Mouse (Mus musculus) ovary, postnatal 10 days (tissue): ENCODE results near the gene Areg.

ENCODE experiments used
- DNase-seq: peaks from one replicate; pipeline ENCODE4 v3.0.0; 2022; ENCODE audit warnings: low spot score

Areg gene

DNA sequence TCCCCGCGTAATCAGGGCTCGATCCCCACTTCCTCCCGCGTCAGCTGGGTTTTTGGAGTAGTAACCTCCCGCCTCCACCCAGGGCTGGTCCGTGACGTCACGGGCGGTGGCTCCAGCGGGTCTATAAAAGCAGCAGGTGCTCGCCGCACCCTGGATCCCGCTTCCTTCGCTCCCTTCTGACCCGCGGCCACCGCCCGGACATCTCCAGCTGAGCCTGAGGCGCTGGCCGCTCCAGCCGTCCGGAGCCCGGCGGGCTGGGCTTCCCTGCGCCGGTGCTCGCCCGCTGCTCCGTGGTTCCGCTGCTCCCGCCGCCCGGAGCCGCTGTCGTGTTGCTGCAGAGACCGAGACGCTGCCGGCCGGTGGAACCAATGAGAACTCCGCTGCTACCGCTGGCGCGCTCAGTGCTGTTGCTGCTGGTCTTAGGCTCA is at the start of gene Areg:
Areg (plus strand) TSS at position 154 of the 428 bp plus-strand sequence.
- DNase-seq, result peak; percentile 11

GRCm38 (mm10) chr5:91090301-91090700 is 49.1 kb upstream of the Areg start:
- DNase-seq, result no peak

- no peak for DNase-seq
These were observed 41.3 kb upstream of the Areg start for GRCm38 (mm10) chr5:91097911-91098614.

DNA sequence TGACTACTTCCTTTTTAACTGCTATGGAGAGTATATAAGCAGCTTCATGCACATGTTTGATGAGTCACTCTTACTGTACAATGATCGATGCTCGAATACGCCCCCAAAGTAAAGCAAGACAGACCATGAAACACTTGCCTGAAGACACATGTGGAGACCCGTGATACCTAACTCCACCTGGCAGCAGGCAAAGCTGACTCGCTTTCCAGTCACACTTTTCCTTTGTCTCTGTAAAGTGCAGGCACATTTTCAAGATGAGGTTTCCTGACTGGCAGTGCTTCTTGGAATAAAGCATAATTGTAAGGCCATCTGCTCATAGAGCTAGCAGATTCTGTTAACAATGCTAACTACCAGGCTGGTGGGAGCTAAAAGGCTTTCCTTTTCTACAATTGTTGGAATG is 37.7 kb upstream of the Areg start:
- DNase-seq, result no peak

GRCm38 (mm10) chr5:91103943-91104665 is 35.3 kb upstream of the Areg start:
- no peak for DNase-seq

DNA sequence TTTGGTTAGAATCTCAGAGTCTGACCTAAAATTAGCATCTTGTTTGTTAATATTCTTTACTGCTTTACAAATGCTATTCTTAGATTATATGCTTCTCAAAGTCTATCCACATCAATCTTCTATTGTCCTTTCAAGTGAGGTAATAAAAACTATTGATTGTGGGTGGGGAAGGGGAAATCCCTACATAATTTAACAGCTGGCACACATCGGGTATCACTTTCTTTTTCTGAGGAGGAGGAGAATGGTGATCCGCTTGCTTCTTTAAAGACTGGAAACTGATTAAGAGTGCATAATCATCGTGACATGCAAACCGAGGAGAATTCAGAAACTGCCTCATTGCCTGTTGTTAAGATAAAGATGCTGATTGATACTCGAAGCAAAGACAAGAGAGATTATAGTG is 33.2 kb upstream of the Areg start:
- no peak for DNase-seq

DNA sequence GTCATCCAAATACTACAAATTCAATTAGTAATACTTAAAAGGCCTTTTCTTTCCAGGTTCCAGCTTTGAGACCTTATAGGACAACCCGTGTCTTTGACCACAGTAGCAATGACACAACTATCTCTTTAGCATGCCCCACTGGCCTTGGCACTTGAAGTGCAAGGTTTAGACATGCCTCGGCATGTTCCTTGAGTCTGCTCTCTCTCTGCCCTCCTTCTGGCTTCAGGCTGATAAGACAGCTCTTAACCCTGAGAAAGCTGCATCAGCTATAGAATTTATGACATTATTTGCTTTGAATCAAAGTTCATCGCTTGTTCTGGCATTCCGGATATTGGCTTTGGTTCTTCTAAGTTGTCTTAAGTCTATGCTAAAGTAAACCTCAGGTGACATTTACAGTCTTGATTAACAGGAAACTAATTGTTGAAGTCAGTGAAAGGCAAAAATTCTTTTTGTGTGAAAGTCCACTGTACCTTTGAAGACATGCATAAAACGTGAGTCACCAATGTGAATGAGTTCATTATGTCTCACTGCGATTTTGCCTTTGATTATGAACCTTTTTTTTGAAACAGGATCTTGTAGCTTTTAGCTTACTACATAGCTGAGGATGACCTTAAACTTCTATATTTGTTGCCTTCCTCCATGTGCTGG is 29.3 kb upstream of the Areg start:
- DNase-seq, result no peak

- DNase-seq, result no peak
These were observed 28.4 kb upstream of the Areg start for GRCm38 (mm10) chr5:91111019-91111418.

DNA sequence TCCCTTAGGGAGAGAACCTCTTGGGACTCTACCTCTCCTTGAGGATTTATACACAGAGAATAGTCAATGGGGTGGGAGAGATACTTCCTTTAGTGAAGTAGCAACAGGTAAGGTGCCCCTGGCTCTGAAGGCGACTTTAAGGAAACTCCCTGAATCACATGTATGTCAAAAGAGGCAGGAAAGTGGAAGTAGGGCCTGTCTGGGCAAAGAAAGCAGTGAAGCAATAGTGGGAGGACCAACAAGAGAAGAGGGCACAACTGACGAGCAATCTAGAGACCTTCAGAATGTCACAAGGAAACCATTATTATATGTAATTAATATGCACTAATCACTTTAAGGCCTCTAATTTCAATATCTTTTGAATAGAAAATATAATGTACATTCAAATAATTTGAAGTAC is 25.4 kb upstream of the Areg start:
- no peak for DNase-seq

- DNase-seq, result no peak
These were observed 24.8 kb upstream of the Areg start for GRCm38 (mm10) chr5:91114574-91114973.

DNA sequence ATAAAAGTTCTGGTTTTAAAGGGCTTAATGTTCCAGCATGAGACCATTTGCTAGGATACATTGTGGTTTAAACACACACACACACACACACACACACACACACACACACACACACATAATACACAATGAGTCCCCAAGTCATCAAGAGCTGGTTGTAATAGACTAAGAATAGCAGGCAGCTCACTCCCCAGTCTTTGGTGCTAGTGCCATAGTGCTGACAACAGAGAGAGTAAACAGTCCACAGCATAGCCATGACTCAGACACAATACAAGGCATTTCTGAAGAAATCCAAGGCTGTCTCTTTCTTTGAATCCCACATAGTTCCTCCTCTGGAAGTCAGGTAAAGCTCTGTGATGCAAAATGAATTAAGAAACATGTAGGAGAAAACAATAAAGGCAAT is 20.8 kb upstream of the Areg start:
- DNase-seq, result no peak

DNA sequence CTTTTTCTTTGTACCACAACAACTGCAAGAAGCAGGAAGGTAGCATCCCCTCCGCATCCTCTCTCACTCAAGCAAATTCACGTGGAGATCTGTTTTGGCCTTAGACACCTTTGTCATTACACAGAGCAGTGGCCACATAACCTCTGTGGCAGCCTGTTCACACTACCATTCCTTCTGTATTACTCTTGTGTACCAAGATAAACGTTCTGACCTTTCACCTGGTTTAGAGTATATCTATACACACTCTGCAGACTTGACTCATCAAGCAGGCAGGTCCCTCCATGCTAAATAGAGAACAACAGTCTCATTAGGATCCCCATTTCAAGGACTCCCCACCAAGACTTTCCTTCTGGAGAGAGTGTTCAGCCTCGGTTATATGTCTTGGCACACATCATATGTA is 16.0 kb upstream of the Areg start:
- no peak for DNase-seq

DNA sequence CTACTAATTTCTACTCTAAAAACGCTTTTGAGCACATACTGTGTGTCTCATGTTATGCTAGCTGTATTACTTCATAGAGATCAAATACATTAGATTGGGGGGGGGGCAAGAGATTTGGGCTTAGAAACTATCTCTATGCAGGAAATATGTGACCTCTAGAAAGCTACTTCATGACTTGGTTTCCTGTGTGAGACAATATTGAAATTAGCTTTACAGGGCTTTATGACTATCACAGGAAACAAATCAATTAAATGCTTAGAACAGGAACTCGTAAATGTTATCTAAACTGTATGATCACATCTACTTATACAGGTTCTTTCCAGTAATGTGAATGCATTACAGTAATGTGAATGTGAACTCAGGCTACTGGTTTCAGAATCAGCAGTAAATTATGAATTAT is 15.3 kb upstream of the Areg start:
- DNase-seq, result no peak

GRCm38 (mm10) chr5:91126623-91127022 is 12.8 kb upstream of the Areg start:
- DNase-seq, result no peak

DNA sequence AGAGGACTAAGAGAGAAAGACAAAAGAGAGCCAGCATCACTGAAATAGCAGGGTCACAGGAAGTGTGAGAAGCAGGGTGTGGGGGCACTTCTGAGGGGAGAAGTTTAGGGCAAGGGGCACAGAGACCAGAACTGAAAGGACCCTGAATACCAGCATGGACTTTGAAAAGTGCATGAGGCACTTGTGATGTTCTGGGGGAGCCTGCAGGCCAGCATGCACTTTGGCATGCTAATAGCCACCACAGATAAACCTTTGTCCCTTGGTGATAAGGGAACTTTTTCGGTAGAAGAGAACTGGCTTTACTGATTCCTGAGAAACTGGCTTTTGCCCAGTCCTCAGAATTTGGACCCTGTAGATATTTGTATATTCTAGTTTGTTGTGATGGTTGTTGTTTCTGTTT is 4.4 kb upstream of the Areg start:
- DNase-seq, result no peak

GRCm38 (mm10) chr5:91138970-91139369 is 429 bp upstream of the Areg start:
- no peak for DNase-seq

DNA sequence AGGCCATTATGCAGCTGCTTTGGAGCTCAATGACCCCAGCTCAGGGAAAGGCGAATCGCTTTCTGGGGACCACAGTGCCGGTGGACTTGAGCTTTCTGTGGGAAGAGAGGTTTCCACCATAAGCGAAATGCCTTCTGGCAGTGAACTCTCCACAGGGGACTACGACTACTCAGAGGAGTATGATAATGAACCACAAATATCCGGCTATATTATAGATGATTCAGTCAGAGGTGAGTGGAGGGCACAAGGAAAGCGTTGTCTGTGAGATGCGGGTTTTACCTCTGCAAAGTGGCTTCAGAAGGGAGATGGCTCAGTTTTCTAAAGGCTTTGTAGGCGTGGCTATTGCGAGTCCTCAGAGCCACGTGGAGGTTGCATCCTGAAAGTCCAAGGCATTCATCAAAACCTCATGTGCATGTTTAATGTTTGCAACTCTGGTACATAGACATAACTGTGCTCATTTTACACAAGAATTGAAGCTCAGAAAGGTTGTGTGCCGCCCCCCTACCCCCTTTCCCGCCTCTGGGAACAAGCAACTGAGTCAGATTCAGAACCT is 1.6 kb downstream of the Areg start:
- no peak for DNase-seq

DNA sequence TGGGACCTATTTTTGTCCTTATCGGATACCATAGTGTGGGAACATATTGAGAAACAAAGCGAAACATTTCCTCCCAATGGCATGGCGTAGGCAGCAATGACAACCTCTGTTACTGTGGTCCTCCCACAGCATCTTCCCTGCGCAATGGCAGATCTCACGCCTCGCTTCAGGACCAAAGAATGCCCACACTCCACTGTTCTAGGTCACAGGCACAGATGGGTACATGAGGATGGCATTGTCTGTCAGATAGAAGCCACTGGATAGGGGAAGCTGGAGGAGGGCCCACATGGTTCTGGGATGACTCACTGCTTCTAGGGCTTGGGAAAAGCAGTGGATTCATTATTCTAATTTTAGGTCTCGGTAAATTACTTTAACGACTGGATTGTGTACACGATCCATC is 5.6 kb downstream of the Areg start:
- no peak for DNase-seq

- no peak for DNase-seq
These were observed 7.6 kb downstream of the Areg start for GRCm38 (mm10) chr5:91147001-91147400.

GRCm38 (mm10) chr5:91148054-91148453 is 8.7 kb downstream of the Areg start:
- DNase-seq, result no peak

DNA sequence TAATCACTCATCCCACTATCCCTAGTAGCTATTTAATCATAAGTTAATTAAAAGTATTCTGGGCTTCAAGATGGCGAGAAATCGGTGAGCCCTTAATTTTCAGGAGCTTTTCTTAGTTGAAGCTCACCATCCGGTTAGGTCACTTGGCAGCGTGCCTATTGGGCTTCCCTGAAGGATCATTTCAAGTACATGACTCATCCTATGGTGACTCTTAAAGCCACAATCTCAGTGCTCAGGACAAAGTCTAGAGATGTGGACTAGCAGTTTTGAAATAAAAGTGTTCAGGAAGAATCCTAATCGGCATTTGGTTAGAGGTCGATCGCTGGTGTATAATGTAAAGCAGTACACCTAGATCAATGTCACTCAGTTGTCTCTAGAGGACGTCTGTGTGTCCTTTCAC is 17.3 kb downstream of the Areg start:
- DNase-seq, result no peak

- DNase-seq, result no peak
These were observed 17.8 kb downstream of the Areg start for GRCm38 (mm10) chr5:91157169-91157568.

DNA sequence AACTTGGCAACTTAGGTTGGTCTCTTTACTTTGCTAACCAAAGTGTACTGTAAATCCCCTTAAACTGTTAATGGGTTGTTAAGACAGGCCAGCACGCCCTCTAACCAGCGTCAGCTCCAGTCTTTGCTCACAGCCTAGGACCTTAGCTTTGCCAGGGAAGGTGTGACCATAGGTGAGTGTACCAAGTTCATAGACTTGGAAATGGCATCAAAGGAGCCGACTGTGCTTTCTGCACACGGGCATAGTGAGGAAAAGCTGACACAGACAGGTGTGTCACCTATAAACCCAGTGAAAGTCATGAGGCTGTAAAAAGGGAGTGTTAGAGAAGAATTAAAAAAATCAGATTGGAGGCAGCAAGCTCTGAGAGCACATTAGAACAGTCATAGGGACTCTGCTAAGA is 23.4 kb downstream of the Areg start:
- no peak for DNase-seq
